Mouse (Mus musculus) duodenum, adult 2 months (tissue): Measurements from ENCODE around the gene Nlrc4. TPM values are rescaled to one million over a fixed set of nuclear protein-coding genes. Genes with fewer than 3 reads are reported as not detected.

Source experiments
- polyA plus RNA-seq: library from polyadenylated mRNA; depleted of rRNA; stranded (reverse); fragments of >200 nt; gene quantifications from 2 replicates; pipeline ENCODE4 v1.2.3, GENCODE M21; 2012; ENCODE audit warnings: low replicate concordance; rRNA removed

The Nlrc4 gene
- 2.1 and 4.4 TPM in 2 replicates for polyA plus RNA-seq

DNA sequence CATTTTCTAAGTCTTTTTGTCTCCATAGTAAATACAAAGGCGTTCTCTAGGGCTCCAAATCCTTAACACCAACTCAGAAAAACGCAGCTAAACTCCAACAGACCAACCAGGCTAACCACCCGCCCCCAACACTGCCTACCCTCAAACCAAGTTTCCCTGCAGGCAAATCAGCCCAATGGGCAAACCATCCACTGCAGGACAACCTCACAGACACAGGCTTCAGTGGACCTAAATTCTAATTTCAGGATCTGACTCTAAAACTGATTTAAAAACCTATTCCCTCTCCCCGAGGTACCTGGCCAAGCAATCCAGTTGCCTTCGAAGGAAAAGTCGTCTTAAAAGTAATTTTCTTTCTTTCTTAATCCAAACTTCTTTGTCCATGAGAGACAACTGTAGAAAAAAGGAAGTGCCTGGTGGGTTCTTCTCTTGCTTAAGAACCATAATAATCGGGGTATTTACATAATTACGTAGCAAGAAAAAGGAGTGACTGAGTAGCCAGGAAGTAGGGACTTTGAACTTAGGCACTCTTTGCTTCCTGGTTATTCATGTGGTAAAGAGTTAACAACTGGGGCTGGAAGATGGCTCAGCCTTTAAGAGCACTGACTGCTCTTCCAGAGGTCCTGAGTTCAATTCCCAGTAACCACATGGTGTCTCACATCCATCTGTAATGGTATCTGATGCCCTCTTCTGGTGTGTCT, at the start of gene Nlrc4:
Gene Nlrc4, minus strand, starts transcription at position 432 of the 698 bp plus-strand sequence.

DNA sequence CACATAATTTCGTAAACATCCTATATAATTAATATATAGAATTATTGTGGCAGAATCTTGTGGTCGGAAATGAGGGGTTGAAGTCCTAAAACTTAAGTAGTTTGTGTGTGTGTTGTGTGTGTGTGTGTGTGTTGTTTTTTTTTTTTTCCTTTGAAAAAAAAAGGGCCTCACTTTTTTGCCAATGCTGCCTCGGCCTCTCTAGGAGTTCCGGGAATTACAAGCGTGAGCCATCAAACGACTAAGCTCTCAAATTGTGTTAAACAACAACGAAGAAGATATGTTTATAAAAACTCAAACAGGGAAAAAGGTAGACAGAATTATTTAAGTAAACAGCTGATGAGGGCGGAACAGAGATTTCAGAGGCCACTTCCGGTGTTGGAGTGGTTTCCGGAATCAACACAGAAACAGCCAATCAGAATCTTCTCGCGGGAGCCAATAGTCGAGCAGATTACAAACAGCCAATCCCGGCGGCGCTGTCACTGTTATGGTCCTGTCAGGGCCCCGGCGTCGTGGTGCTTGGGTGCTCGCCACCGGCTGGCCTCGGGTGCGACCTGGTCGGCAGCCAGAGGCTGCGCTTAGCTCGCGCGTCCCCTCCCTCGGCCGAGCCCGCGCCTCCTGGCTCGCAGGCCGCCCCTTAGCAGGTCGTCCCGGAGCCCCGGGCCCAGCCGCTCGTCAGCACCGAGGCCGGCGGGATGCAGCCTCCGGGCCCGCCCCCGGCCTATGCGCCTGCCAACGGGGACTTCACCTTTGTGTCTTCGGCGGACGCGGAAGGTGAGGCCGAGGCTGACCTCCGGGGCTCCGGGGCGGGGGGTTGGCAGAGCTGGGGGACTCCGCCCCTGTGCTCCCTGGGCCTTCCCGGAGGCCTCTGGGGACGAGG, 30.3 kb upstream of the Nlrc4 start, which contains the start of gene Yipf4:
Gene Yipf4, plus strand, starts transcription at position 470 of the 877 bp plus-strand sequence.

DNA sequence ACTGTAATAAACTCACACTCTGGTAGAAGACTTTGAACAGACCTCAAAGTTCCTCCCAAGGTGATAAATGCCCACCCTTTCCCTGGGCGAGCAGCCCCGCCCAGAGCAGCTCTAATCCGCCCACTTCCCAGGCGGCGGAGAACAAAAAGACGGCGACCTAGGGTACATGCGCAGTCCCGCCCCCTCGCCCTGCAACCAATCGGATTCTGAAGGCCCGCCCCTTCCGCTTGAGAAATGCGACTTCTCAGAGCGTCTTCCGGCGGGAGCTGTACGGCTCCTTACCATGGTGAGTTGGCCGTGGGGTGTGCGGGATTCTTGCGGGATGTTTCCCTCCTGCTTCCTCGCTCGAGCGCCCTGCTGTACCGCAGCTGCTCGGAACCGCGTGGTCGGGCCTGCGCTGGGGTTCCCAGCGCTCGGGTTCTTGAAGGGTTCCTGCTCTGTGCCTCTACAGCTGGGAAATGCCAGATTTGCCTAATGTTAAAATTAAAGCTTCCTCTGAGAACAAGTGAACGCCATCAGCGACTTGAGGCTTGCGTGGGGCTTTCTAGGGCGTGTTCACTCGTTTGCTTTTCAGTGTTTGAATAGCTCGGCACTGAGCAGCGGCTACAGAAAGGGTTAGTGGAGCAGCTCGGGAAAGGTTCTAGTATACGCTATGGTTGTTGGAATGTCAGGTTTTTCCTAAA, 63.4 kb downstream of the Nlrc4 start, which contains the start of gene Slc30a6:
Gene Slc30a6, plus strand, starts transcription at position 226 of the 683 bp plus-strand sequence.

Other genes with a start within 250 kb of the Nlrc4 start
- gene Memo1, start 163.6 kb downstream of the Nlrc4 start, polyA plus RNA-seq = 10.7 and 15.5 TPM in 2 replicates
- gene Dpy30, start 135.2 kb downstream of the Nlrc4 start, polyA plus RNA-seq = 20.2 and 28.6 TPM in 2 replicates
- gene Spast, start 120.2 kb downstream of the Nlrc4 start, polyA plus RNA-seq = 3.5 and 7.5 TPM in 2 replicates
- gene Slc30a6, start 63.5 kb downstream of the Nlrc4 start, polyA plus RNA-seq = 13.5 and 15.0 TPM in 2 replicates
- gene Yipf4, start 30.4 kb upstream of the Nlrc4 start, polyA plus RNA-seq = 117 and 249 TPM in 2 replicates
- 36.1 and 56.3 TPM in 2 replicates for gene Birc6, start 69.2 kb upstream of the Nlrc4 start, polyA plus RNA-seq